Mouse (Mus musculus): ENCODE data around the gene Ephb1.

- no peak for TF ChIP-seq POLR2A (IDR thresholded peaks at IDR 0.05; ENCODE audit: low read depth, low read length)
- no peak for TF ChIP-seq CHD1 (IDR thresholded peaks at IDR 0.05; ENCODE audit: low read depth, low read length)
- TF ChIP-seq CTCF (conservative IDR thresholded peaks at IDR 0.05 in 1 of 2, IDR thresholded peaks at IDR 0.05 in 1 of 2; ENCODE audit: low read depth in 2 of 2, low read length in 2 of 2) = no peak
- no peak for TF ChIP-seq SIN3A (IDR thresholded peaks at IDR 0.05; ENCODE audit: low read length)
- no peak for TF ChIP-seq POLR2AphosphoS2 (IDR thresholded peaks at IDR 0.05; ENCODE audit: low read depth, low read length)
- no peak for TF ChIP-seq USF1 (IDR thresholded peaks at IDR 0.05; ENCODE audit: low read depth, low read length)
- TF ChIP-seq CHD2 (IDR thresholded peaks at IDR 0.05; ENCODE audit: low read length) = no peak
- no peak for TF ChIP-seq ZKSCAN1 (IDR thresholded peaks at IDR 0.05; ENCODE audit: borderline replicate concordance, low read depth, low read length)
- no peak for TF ChIP-seq KAT2A (IDR thresholded peaks at IDR 0.05; ENCODE audit: insufficient replicate concordance, low read length)
- TF ChIP-seq RAD21 (IDR thresholded peaks at IDR 0.05; ENCODE audit: low read depth, low read length) = no peak
- no peak for TF ChIP-seq E2F4 (IDR thresholded peaks at IDR 0.05; ENCODE audit: insufficient replicate concordance, low read depth, low read length)
- no peak for TF ChIP-seq ZNF384 (IDR thresholded peaks at IDR 0.05; ENCODE audit: low read depth, low read length)
- TF ChIP-seq MAFK (IDR thresholded peaks at IDR 0.05; ENCODE audit: insufficient replicate concordance, low read length) = no peak
Observed at GRCm38 (mm10) chr9:102327625-102328150, 26.8 kb downstream of the Ephb1 start.

All from CH12.LX (cell line).